Mouse (Mus musculus) thymus, adult 2 months (tissue): Measurements from ENCODE around the gene Eomes. TPM values are rescaled to one million over a fixed set of nuclear protein-coding genes. Genes with fewer than 3 reads are reported as not detected.

Experiments
- DNase-seq: peaks from one replicate; pipeline ENCODE4 v3.0.0; 2021
- H3K27ac ChIP-seq: fragments of 200-500 bp; 2 replicates; pipeline ENCODE4 v1.5.1; 2012; ENCODE audit warnings: low read length, control low read depth; ENCODE audit not compliant: control insufficient read depth, insufficient read depth
- H3K27me3 ChIP-seq: fragments of 200-500 bp; 2 replicates; pipeline ENCODE4 v1.6.1; 2012; ENCODE audit warnings: mild to moderate bottlenecking, low read length, moderate library complexity, mixed read lengths; ENCODE audit not compliant: control insufficient read depth, insufficient read depth
- H3K36me3 ChIP-seq: fragments of 200-500 bp; 2 replicates; pipeline ENCODE4 v1.6.1; 2012; ENCODE audit warnings: mild to moderate bottlenecking, low read length, moderate library complexity; ENCODE audit not compliant: control insufficient read depth, insufficient read depth
- H3K4me1 ChIP-seq: fragments of 200-500 bp; replicated peaks from 2 replicates; pipeline ENCODE4 v1.6.1; 2012; ENCODE audit warnings: low read length; ENCODE audit not compliant: control insufficient read depth, insufficient read depth
- H3K4me3 ChIP-seq: fragments of 200-500 bp; 2 replicates; pipeline ENCODE4 v1.5.1; 2012; ENCODE audit warnings: mild to moderate bottlenecking, low read length, control low read depth, moderate library complexity; ENCODE audit not compliant: control insufficient read depth, insufficient read depth
- CTCF ChIP-seq: fragments of 200-500 bp; IDR thresholded peaks from 2 replicates; pipeline ENCODE4 v1.5.1; 2012; ENCODE audit warnings: mild to moderate bottlenecking, control low read depth, low read length, moderate library complexity, borderline replicate concordance; ENCODE audit not compliant: control insufficient read depth, poor library complexity, insufficient read depth; ENCODE audit errors: extremely low read depth
- POLR2A ChIP-seq: fragments of 200-500 bp; IDR thresholded peaks from 2 replicates; pipeline ENCODE4 v1.6.1; 2012; ENCODE audit warnings: mild to moderate bottlenecking, low read length, control low read depth, moderate library complexity; ENCODE audit not compliant: control insufficient read depth, poor library complexity, insufficient read depth; ENCODE audit errors: extremely low read depth
- WGBS: fragments of 180-500 bp; shearing (Covaris S2); methylation state at CpG from one replicate; pipeline ENCODE4 v1.1.7; 2018; 5-methylcytosine and 5-hydroxymethylcytosine counted together
- polyA plus RNA-seq: library from polyadenylated mRNA; depleted of rRNA; stranded (reverse); fragments of >200 nt; gene quantifications from 2 replicates; pipeline ENCODE4 v1.2.3, GENCODE M21; 2012

The Eomes gene
- polyA plus RNA-seq, 1 experiment, result 0.78 TPM

DNA sequence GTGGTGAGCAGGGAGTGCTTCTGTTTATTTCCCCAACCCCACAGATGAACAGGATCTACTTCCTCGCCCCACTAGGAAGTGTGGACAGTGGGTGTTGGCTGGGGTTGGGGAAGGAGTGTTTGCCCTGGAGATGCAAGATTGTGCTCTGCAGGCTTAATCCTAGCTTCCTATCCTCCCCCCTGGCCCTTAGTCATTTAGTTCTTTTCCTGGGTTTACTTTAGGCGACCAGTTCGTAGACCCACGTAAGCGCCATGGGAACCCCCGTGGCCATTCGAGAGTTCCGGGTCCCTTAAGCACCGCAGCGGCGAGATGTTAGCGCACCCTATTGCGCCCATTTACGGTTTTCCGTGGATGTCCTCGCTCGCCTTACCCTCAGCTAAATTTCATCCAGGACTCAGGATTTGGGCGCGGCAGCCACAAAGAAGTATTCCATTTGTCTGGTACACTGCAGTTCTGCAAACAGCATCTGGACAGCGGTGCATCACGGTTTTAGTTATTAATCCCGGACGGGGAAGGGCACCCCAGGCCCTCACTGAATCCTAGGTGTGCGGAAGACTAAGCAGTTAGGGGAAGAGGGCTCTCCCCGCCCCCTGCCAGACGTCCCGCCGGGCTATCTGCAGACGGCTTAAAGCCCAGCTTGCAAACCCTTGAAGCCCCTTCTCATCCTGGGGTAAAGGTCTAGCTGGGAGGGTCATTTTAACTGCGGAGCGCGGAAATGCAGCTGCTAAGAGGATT, 8.5 kb downstream of the Eomes start:
- WGBS, result 7% methylated on average over 32 of the region's 32 CpGs
- no peak overlapping the region for H3K4me3 ChIP-seq
- peaks cover 11% of the 10 kb centered on the region for H3K4me1 ChIP-seq
- H3K36me3 ChIP-seq, result no peaks in the 10 kb centered on the region
- DNase-seq, result no peak
- H3K27ac ChIP-seq, result no peak overlapping the region
- TF ChIP-seq POLR2A, result no peak
- TF ChIP-seq CTCF, result no peak
- peaks cover 16% of the 10 kb centered on the region for H3K27me3 ChIP-seq

DNA sequence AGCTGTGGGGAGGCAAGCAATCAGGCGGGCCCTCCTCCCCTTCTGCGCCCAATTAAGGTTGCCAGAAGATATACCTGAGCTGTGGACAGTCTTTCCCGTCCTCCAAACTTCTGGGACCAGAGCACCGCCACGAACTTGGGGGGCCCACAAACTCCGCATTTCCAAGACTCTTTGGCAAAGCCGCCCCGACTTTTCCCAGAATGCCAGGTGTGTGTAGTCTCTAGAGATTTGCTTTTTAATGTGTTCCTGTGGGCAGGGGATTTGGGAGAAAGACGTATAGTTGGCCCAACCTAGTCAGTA, 9.0 kb downstream of the Eomes start:
- WGBS, result 5% methylated on average over 9 of the region's 9 CpGs
- Histone ChIP-seq H3K36me3 (no peaks in the 10 kb centered on the region), H3K4me1 (peaks cover 11% of the 10 kb centered on the region), H3K4me3 (no peak overlapping the region), H3K27ac (no peak overlapping the region), H3K27me3 (peaks cover 13% of the 10 kb centered on the region)
- DNase-seq, result no peak
- TF ChIP-seq CTCF (no peak), POLR2A (no peak)

GRCm38 (mm10) chr9:118487636-118488035, 9.6 kb downstream of the Eomes start:
- Histone ChIP-seq H3K4me3 (no peak overlapping the region), H3K27me3 (peaks cover 13% of the 10 kb centered on the region), H3K4me1 (peaks cover 11% of the 10 kb centered on the region), H3K27ac (no peak overlapping the region), H3K36me3 (no peaks in the 10 kb centered on the region)
- DNase-seq, result no peak
- 2% methylated on average over 22 of the region's 22 CpGs for WGBS
- TF ChIP-seq POLR2A (no peak), CTCF (no peak)

DNA sequence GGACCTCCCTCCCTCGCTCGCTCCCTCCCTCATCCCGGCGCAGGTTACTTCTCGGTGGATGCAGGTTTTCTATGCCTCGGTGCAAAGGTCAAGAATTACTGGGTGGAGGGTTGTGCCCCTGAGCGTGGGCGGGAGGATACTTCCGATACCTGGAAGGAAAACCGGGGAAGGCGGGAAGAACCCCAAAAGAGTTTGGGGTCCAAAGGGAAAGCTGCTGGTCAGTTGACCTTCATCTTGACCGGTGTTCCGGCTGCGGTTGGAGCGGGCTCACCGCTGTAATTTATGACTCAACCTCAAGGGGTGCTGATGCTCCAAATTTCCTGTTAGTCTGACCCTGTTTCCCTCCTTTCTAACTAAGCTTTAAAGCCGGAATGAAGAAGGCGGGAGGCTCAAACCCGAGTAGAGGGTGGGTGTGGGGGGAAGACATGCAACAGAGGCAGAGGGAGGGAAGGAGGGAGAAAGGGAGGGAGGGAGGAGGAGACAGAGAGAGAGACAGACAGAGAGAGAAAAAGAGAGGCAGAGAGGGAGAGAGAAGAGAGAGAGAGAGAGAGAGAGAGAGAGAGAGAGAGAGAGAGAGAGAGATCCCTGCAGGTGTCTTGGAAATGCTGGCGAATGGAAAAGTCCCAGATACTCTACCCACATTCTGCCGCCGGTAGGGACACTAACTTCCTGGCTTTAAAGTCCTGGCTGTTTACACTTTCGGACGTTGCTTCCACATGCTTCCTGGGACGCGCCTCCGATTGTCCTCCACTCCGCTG, 10.3 kb downstream of the Eomes start:
- Histone ChIP-seq H3K27me3 (peaks cover 13% of the 10 kb centered on the region), H3K4me1 (peaks cover 11% of the 10 kb centered on the region), H3K27ac (no peak overlapping the region), H3K4me3 (peak overlapping the region; percentile 4), H3K36me3 (no peaks in the 10 kb centered on the region)
- 1% methylated on average over 28 of the region's 28 CpGs for WGBS
- TF ChIP-seq POLR2A, result no peak
- peak; percentile 54; the same call in 1 of the 2 replicates for TF ChIP-seq CTCF
- peak; percentile 38 for DNase-seq

DNA sequence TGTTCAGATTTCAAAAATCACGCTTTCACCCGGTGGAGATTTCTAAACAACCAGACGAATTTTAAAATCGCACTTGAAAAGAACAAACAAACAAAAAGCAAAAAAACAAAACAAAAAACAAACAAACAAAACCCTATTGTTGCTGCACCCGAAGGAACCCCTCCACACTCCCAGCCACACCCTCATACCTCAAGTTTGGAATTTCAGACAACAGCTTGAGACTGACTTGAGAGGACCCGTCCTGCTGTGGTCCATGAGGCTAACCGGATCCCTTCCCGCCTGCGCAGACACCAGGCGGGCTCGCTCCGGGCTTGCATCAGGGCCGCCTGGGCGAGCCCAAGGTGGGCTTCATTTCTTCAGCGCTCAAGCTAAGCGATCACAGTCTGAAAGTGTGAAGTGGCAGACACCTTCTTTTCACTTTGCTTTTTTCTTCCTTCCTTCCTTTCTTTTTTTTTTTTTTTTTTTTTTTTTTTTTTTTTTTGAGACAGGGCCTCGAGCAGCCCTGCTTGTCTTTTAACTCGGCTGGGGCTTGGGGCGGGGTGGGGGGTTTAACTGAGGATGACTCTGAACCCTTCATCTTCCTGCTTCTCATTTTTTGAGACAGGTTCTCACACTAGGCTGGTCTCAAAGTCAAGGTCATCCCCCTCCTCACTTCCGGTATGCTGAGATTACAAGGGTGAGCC, 11.0 kb downstream of the Eomes start:
- WGBS, result 2% methylated on average over 20 of the region's 20 CpGs
- DNase-seq, result no peak
- TF ChIP-seq POLR2A (no peak), CTCF (no peak)

DNA sequence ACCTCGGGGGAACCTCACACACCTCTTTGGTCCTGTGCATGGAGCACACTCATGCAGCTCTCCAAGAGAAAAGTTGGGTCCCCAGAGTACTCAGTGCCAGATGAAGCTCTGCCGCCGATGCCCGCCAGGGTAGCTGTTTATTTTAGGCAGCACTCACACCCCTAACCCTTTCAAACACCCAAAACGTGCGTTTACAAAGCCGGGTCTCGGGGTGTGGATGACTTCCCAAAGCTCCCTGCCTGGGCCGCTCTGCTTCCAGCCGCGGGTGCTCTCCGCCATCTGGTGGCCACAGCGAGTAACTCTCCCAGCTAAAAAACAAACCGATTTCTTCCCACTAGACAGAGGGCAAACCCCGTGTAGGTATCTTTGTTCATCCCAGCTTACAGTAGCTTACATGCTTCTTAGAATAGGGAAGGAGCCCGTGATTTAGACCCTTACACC, 11.6 kb downstream of the Eomes start:
- WGBS, result 1% methylated on average over 16 of the region's 16 CpGs
- peak overlapping the region; percentile 21; the same call in 1 of the 2 replicates for H3K4me3 ChIP-seq

More for the DNA sequence above, 11.0 kb downstream of the Eomes start:
- peaks cover 13% of the 10 kb centered on the region for H3K27me3 ChIP-seq
- H3K4me3 ChIP-seq, result peak overlapping the region; percentile 21
- H3K36me3 ChIP-seq, result no peaks in the 10 kb centered on the region
- H3K4me1 ChIP-seq, result peaks cover 11% of the 10 kb centered on the region
- no peak overlapping the region for H3K27ac ChIP-seq

More for the DNA sequence above, 11.6 kb downstream of the Eomes start:
- peak; percentile 86 for TF ChIP-seq CTCF
- no peak for TF ChIP-seq POLR2A
- Histone ChIP-seq H3K36me3 (no peaks in the 10 kb centered on the region), H3K27me3 (peaks cover 13% of the 10 kb centered on the region), H3K27ac (no peak overlapping the region), H3K4me1 (peaks cover 11% of the 10 kb centered on the region)
- peak; percentile 76 for DNase-seq
